Mouse (Mus musculus) kidney, adult 2 months (tissue): ENCODE data around the gene Golph3.

Experiments
- CTCF ChIP-seq: fragments of 200-500 bp; conservative IDR thresholded peaks from 2 replicates; pipeline ENCODE4 v1.5.1; 2011; ENCODE audit warnings: low read depth, mild to moderate bottlenecking, control low read depth, low read length, moderate library complexity, mixed read lengths; ENCODE audit not compliant: insufficient read depth, insufficient read length
- POLR2A ChIP-seq: fragments of 200-500 bp; IDR thresholded peaks from one replicate; pipeline ENCODE4 v1.6.1; 2011; ENCODE audit warnings: low read depth, low read length, control low read depth

- TF ChIP-seq CTCF (no peak), POLR2A (no peak)
Measured at GRCm38 (mm10) chr15:12284794-12285534, 36.3 kb upstream of the Golph3 start.
